Mouse (Mus musculus): ENCODE measurements around the gene Tpst2.

Tpst2 gene

GRCm38 (mm10) chr5:112255426-112255825 lies 21.1 kb upstream of the Tpst2 start, which contains the start of gene Crybb1:
Crybb1 (plus strand) TSS chr5:112255815.
- no peak for DNase-seq (ENCODE audit: extremely low read depth, low read depth)

DNA sequence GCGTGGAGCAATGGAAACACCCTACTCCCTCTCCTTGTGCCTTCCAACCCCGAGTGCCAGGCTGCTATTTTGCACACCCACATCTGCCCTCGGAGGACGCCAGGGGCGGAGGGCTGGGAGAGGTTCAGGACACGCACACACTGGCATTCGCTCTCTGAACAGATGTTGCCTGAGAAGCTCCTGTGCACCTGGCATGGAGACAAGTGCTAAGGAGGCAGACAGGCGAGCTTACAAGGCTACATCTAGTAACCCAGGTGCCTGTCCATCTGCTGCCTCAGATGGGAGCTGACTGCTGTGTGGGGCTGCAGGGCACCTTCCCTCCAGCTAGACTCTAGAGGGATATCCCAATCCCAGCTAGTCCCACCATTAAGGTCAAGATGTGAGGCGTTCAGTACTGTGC lies 20.0 kb upstream of the Tpst2 start:
- no peak for DNase-seq (ENCODE audit: extremely low read depth, low read depth)

DNA sequence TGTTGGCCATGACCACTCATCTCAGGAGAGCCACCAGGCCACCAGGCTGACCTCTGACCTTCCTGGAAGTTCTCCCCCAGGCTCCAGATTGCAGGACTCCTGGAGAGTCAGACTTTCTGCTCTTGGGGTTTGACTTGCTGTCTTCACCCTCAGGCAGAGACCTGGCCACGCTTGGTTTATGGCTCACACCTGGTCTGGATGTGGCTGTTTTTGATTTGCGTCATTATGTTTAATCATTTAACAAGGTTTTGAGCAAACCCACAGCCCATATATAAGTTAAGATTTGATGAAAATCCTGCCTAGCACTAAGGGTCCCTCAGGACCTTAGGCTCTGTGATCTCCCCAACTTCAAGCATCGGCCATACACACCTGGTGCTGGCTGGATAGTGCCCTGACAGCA lies 18.6 kb upstream of the Tpst2 start:
- DNase-seq (ENCODE audit: extremely low read depth, low read depth) = no peak

- DNase-seq (ENCODE audit: extremely low read depth, low read depth) = no peak
Observed at GRCm38 (mm10) chr5:112259862-112260650, 16.4 kb upstream of the Tpst2 start.

DNA sequence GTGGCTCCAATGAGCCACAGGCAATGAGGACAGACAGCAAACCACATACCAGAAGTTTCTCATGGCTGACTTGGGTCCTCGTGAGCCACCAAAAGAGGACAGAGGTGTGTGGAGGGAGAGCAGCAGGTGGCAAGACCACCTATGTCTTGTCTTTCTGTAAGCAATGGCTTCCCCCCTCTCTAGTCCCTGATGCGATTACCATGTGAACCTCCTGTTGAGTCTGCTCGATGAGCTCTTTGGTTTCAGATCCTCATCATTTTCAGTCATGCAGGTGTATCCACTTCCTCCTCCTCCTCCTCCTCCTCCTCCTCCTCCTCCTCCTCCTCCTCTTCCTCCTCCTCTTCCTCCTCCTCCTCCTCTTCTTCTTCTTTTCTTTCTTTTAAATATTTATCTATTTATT lies 15.7 kb upstream of the Tpst2 start:
- DNase-seq (ENCODE audit: extremely low read depth, low read depth) = no peak

GRCm38 (mm10) chr5:112264099-112264498 lies 12.4 kb upstream of the Tpst2 start:
- DNase-seq (ENCODE audit: extremely low read depth, low read depth) = no peak

GRCm38 (mm10) chr5:112265110-112265509 lies 11.4 kb upstream of the Tpst2 start:
- DNase-seq (ENCODE audit: extremely low read depth, low read depth) = no peak

DNA sequence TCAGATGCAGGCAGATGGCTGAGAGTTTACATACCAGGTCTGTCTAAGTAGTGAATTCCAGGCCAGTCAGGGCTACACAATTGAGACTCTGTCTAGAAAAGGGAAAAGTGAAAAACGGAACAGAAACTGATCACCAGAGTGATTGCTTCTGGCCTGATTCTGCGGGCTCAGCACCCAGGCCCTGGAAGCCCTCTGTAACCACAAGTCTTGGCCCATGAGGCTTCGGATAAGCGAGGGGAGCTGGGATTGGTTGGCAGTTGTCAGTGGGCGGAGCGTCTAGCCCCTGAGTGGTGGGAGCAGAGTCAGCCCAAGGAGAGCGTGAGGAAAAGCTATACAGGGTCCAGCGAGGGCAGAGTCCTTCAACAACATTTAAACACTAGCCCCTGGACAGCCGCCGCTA lies 11.0 kb upstream of the Tpst2 start:
- peak; percentile 69 for DNase-seq (ENCODE audit: extremely low read depth, low read depth)

GRCm38 (mm10) chr5:112266011-112266777 lies 10.3 kb upstream of the Tpst2 start:
- peak; percentile 60 for DNase-seq (ENCODE audit: extremely low read depth, low read depth)

- DNase-seq (ENCODE audit: extremely low read depth, low read depth) = no peak
Observed at GRCm38 (mm10) chr5:112270764-112271541, 5.5 kb upstream of the Tpst2 start.

DNA sequence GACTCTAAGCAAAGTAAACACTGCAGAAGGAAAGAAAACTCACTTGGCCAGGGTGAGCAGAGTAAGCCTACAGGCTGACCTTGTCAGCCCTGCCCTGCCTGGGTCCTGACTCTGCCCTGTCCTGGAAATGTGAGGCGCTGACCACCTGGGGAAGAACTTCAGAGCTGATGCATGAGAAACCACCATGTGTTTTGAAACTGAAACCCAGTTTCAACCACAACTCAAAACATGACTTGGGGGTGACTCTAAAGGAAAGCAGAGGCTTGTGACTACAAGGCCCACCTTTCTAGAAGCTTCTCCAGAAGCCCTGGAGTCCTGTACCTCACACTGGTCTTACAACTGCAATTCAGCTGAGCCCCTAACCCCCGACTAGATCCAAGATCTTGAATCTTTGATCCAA lies 3.6 kb upstream of the Tpst2 start:
- no peak for DNase-seq (ENCODE audit: extremely low read depth, low read depth)

DNA sequence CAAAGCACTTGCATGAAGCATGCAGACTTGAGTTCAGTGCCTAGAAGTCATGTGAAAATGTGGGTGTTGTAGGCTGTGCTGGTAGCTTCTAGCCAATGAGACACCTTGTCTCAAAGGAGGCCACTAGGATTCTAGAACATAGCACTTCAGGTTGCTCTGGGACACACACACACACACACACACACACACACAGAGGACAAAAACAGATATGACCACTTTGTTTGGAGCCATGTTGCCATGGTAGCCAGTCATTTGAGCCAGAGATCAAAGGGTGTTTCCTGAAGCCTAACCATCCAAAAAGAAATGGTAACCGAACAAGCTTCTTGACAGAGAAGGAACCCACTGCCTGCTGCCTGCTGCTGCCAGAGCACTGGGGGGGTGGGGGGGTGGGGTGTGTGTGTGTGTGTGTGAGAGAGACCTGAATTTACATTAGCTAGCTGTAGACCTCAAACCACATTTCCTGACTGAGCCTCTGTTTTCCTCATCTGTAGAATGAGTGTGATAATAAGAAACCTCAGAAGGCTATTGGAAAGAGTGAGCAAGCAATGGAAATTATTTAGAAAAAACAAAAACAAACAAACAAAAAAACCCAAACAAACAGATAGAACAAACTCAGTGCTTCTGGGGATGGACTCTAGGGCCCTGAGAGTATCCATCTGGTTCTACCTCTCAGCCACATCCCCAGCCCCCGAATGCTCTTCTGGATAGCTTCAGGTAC lies 2.6 kb upstream of the Tpst2 start:
- no peak for DNase-seq (ENCODE audit: extremely low read depth, low read depth)

DNA sequence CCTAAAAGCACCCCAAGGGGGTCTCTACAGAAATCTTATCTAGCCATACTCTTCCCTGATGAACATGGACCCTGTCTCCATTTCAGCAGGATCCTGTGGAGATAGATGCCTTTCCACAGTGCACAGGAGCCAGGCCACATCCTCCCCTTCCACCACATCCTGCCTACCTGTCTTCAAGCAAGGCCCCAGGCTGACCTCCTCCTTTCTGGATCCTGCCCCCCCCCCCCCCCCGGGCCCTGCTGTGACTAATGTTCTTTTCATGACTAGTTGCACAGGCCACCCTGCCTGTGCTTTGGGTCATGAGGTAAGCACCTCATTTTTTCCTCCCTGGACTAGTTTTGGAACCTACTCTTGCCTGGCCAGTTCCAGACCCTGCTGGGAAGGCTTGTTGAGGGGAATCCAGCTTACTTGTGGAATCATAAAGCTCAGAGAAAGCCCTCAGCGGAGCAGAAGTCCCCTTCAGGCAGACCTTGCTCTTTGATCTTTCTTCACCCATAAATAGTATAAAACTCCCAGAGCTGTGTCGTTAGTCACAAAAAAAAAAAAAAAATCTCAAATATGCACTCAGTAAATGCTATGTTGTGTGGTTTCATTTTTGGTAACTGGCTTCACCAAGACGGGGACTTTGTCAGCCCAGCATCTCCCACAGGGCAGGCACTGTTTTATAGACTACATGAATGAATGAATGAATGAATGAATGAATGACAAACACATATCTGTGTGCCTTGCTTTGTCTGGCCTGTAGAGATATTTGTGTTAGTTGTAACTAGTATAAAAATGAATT lies 1.3 kb upstream of the Tpst2 start:
- no peak for DNase-seq (ENCODE audit: extremely low read depth, low read depth)

- DNase-seq (ENCODE audit: extremely low read depth, low read depth) = no peak
Observed at GRCm38 (mm10) chr5:112276907-112277348, 437 bp downstream of the Tpst2 start.

DNA sequence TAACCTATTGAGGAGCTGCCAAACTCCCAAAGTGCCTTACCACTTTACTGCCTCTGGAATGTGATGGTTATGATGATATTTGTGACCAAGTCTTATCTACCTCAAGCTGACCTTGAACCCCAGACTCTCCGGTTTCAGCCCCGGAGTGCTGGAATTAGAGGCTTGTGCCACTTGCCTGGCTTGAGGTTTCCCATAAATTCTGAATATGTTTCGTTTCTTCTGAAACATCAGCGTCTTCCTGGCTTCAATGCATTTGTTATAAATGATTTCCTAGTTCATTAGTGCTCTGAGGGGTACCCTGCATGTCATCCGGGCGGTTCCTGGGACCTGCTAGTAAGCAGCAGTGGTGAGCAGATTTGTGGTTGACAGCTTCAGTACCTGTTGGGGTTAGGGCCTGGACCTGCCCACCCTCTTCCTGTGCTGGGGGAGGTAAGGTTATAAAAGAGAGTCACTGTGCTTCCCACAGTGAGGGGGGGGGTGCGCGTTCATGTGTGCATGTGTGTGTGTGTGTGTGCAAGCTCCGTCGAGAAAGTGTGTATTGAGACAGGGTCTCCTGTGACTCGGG lies 1.5 kb downstream of the Tpst2 start:
- DNase-seq (ENCODE audit: extremely low read depth, low read depth) = no peak

DNA sequence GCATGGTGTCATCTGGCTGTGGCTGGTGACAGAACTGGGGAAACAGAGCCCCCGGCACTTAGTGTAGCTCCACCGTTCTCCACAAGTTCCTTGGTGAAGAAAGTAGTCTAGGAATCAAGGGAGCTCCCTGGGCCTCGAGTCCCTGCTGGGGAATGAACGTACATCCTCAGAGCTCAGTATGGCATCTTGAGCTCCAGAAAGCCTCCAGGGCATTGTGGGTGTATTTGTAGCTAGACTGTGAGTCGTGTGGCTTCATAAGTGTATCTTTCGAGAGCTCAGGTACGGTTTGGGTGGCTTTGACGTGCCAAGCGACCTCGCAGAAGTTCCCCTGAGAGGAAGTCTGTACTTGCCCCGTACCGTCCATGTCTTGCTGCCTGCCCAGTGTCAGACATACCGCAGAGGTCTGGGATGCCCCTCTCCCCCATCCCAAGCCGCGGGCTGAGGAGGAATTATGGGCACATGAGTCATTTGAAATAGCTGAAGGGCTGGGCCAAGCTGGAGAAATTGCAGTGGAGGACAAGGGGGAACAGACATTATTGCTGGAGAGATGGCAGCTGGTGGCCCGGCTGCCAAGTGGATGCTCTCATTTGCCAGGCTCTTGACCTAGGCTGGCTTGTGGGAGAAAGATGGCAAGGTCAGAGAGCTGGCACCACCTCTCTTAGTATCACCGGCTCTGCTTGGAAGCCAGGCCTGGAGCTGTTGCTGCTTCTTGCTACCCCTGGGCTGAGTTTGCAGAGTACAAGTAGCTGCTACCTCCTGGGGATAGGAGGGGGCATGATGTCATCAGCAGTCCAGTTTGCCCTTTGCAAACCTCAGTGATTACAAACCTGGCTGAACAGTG lies 2.9 kb downstream of the Tpst2 start:
- DNase-seq (ENCODE audit: extremely low read depth, low read depth) = no peak

DNA sequence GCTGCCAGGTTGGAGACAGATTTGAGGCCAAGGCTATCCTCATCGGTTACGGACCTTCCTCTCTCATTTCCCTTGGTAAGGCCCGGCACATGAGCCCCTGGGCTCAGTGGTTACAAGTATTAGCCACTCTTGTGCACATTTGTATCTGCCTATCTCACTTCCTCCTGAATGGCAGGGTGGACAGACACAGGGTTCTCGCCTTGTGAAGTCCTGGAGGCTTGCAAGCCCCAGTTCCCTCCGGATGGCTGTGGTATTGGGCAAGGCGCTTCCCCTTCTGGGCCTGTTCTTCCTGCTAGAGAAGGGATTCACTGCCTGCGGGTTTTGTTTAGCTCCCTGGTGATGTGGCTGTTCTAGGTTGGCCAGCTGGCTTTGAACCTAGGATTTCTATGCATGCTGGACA lies 3.7 kb downstream of the Tpst2 start:
- peak; percentile 80 for DNase-seq (ENCODE audit: extremely low read depth, low read depth)

- DNase-seq (ENCODE audit: extremely low read depth, low read depth) = no peak
Observed at GRCm38 (mm10) chr5:112280863-112281660, 4.6 kb downstream of the Tpst2 start.
